Mouse (Mus musculus) bone marrow, adult 2 months (tissue): ENCODE results near the gene Masp1. TPM values are rescaled to one million over a fixed set of nuclear protein-coding genes. Genes with fewer than 3 reads are reported as not detected.

ENCODE experiments used
- H3K27ac ChIP-seq: fragments of 200-500 bp; 2 replicates; pipeline ENCODE4 v1.5.1; 2012; ENCODE audit warnings: low read depth, mild to moderate bottlenecking, control low read depth, inconsistent platforms, low read length; ENCODE audit not compliant: control insufficient read depth, poor library complexity, insufficient read depth
- H3K4me1 ChIP-seq: fragments of 200-500 bp; 2 replicates; pipeline ENCODE4 v1.6.1; 2011; ENCODE audit warnings: low read length; ENCODE audit not compliant: control insufficient read depth, insufficient read depth
- H3K4me3 ChIP-seq: fragments of 200-500 bp; replicated peaks from 2 replicates; pipeline ENCODE3; 2011; ENCODE audit warnings: mild to moderate bottlenecking, low read depth, low read length, control low read depth; ENCODE audit not compliant: control insufficient read depth
- CTCF ChIP-seq: fragments of 200-500 bp; IDR thresholded peaks from 2 replicates; pipeline ENCODE4 v1.5.1; 2011; ENCODE audit warnings: low read length, control low read depth; ENCODE audit not compliant: control insufficient read depth, insufficient read depth
- POLR2A ChIP-seq: fragments of 200-500 bp; IDR thresholded peaks from 2 replicates; pipeline ENCODE4 v1.6.1; 2011; ENCODE audit warnings: low read depth, mild to moderate bottlenecking, control low read depth, low read length, borderline replicate concordance; ENCODE audit not compliant: control insufficient read depth
- WGBS: fragments of 180-500 bp; shearing (Covaris S2); methylation state at CpG from one replicate; pipeline ENCODE4 v1.1.7; 2018; 5-methylcytosine and 5-hydroxymethylcytosine counted together
- polyA plus RNA-seq: library from polyadenylated mRNA; stranded (reverse); fragments of >200 nt; gene quantifications from 2 replicates; pipeline ENCODE4 v1.2.4, GENCODE M21; 2011; ENCODE audit warnings: low replicate concordance; ENCODE audit not compliant: missing spikeins, insufficient read depth, insufficient read length

Gene Masp1
- polyA plus RNA-seq, 1 experiment: 0.87 TPM

DNA sequence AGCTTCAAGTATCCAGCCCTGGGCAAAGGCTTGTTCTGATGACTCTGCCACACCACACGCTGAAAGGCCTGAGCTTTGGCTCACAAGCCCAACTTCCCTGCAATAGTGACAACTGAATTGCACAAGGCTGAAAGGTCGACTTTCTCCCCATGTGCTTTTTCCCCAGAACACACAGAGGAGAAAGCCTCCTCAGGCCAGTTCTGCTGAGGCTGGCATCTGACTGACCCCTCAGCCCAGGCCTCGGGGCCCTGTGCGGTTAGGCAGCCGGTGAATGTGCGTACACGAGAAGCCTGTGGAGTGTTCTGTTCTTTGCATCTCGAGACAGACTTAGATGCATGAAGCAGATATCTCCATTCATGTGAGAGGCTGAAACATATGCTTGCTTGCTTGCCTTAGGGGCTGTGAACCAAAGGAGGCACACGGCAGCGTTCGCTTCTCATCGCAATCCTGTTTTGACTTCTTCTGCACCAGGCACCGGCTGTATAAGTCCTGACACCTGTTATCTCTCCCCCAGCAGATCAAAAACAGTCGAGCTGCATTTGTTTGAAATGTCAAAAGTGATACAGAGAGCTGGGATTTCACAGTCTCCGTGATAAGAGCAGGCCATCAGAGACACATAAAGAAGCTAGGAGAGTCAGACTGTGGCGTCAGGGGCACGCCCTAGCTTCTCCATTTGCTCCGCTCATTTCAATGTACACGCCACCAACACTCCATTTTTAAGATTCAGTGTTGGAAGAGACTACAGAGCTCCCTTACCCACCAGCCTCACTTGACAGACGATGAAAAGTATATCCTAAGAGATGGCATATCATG, 2.7 kb downstream of the Masp1 start:
- Histone ChIP-seq H3K4me1 (no peaks in the 10 kb centered on the region), H3K27ac (no peak overlapping the region), H3K4me3 (no peak overlapping the region)
- WGBS: 80% methylated on average over 20 of the region's 20 CpGs
- TF ChIP-seq POLR2A (no peak), CTCF (no peak)

DNA sequence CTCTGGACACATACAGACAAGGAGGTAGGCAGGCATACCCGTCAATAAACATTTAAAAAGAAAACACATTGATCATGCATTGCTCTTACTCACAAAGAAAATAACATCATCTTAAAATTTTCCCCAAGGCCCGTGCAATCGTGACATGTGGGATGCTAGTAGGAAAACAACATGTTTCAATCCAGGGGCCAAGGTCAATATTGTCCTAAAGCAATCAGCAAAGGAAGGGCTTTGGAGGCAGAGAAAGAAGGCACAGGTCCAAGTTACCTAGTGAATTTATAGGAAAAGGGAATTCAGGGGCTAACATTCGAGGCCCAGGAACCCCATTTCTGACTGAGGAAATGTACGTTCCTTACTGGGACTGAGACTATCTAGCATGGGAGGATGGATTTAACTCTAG, 3.4 kb downstream of the Masp1 start:
- H3K27ac ChIP-seq: no peak overlapping the region
- no peak overlapping the region for H3K4me3 ChIP-seq
- no peaks in the 10 kb centered on the region for H3K4me1 ChIP-seq
- WGBS: 79% methylated on average over 5 of the region's 5 CpGs
- no peak for TF ChIP-seq POLR2A
- TF ChIP-seq CTCF: no peak

DNA sequence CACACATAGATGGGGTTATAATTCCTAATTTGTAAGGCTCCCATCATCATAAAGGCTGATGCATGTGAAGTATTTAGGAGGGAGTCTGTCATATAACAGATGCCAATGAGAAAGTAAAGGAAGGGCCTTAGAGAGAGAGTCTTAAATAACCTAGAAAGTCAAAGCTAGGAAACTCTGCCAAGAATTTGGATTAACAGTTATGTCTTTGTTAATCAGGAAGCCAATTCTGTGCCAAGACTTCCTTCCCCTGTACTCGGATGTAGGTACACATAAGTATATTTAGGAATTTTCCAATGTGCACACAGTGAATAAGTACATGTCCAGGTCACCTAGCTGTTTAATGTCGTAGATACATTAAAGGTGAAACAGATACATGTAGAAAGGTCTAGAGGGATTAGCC, 4.0 kb downstream of the Masp1 start:
- Histone ChIP-seq H3K4me1 (no peaks in the 10 kb centered on the region), H3K27ac (no peak overlapping the region), H3K4me3 (no peak overlapping the region)
- TF ChIP-seq CTCF (no peak), POLR2A (no peak)
- WGBS: 46% methylated on average over 2 of the region's 2 CpGs

DNA sequence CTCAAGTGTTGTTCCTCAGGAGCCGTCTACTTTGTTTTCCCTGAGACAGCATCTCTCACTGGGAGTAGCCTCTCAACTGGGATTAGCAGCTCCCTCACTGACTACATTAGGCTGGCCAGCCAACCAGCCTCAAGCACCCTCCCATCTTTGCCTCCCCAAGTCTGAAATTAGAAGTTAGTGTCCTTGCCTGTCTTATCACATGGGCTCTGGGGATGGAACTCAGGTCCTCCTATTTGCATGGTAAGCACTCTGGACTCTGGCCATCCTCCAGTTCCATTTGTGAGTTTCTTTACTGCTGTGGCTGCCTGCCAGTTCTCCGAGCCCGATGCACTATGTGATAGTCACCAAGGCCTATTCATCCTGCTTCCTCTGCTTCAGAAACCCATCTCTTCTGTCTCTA, 4.8 kb downstream of the Masp1 start:
- 73% methylated on average over 3 of the region's 3 CpGs for WGBS
- H3K4me1 ChIP-seq: no peaks in the 10 kb centered on the region
- no peak overlapping the region for H3K4me3 ChIP-seq
- no peak overlapping the region for H3K27ac ChIP-seq
- TF ChIP-seq CTCF (no peak), POLR2A (no peak)

DNA sequence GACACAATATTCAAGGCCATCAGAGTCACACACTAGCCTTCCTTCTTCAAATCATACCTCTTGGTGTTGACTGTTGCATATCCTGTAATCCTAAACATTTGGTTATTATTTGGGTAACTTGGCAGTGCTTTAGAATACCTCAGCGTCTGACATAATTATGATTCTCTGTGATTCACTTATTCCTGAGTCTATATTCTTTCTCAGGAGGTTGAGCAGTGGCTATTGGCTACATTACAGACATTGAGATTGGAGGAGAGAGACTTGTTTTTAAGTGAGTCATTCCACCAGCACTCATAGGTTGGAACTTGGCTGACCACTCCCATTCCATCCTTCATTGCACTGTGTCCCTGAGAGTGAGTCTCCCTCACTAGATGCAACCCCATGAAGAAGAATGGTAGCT, 7.2 kb downstream of the Masp1 start:
- Histone ChIP-seq H3K4me1 (no peaks in the 10 kb centered on the region), H3K27ac (no peak overlapping the region), H3K4me3 (no peak overlapping the region)
- WGBS: 79% methylated on average over 1 of the region's 1 CpGs
- TF ChIP-seq POLR2A (no peak), CTCF (no peak)

DNA sequence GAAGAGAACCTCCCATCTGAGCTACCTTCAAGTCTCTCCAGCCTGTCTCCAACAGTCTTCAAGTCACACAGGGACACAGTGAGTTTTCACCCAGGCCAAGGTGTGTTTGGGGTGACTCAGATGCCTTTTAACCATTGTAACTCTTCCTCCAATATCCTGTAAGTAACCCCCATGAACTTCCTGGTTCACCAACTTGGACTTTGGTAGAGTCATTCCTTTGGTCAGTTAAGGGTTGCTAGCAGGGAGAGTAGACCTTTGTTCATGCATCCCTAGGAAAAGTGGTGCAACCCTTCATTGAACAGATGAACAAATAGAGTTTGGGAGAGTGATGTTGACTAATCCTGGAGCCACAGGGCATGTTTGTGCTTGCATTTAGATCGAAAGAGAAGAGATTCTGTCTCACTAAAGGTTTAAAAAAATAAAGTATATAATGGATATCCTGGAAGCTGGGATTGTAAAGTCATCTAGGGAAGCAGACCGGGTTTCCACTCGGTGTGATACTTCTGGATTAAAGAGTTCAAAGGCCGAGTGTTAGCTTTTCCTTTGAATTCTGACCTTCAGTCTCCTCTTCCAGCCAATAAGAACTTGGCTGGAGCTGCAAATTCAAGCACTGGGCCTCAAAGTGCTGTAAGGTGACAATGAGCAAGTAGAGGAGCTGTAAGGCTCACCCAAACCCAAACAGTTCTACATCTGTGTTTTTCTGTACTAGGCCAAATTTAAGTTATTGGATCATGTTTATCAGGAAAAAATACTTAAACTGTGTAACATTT, 9.3 kb downstream of the Masp1 start:
- TF ChIP-seq CTCF (no peak), POLR2A (no peak)
- no peaks in the 10 kb centered on the region for H3K4me1 ChIP-seq
- H3K4me3 ChIP-seq: no peak overlapping the region
- H3K27ac ChIP-seq: no peak overlapping the region
- 76% methylated on average over 4 of the region's 4 CpGs for WGBS

DNA sequence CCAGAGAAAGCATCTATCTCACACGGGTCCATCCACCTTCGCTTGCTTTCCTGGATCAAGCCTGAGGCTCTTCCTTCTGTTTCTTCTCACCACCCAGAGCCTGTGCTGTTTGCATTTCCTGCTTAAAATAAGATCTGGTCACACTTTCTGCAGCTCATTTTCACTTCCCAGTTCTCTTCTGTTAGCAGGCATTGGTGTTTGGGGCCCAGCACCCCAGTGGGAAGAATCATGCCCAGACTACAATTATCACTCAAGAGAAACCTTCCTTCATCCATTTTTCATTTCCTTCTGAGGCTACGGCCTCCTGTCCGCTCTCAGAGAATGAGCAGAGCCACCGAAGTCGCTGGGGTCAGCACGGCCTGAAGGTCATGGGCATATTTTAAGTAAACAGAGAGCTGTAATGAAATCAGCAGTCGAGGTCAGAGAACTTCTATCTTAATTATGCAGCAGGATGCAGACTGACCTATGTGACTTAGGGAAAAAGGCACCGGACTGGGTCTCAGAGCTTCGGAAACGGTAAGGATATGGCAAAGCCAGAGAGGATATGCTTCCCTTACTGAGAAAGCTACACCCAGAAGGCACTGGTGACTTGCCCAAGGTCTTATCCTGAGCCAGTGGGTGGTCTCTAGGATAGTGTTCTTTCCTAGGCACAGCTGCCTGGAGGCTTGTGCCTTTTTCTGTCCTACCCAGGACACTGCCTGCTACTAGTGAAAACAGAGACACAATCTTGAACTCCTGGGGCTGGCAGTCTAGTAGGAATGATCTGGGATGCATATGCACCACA, 14.5 kb downstream of the Masp1 start:
- WGBS: 54% methylated on average over 11 of the region's 11 CpGs
- Histone ChIP-seq H3K27ac (no peak overlapping the region), H3K4me1 (no peaks in the 10 kb centered on the region), H3K4me3 (no peak overlapping the region)
- no peak for TF ChIP-seq CTCF
- TF ChIP-seq POLR2A: no peak

DNA sequence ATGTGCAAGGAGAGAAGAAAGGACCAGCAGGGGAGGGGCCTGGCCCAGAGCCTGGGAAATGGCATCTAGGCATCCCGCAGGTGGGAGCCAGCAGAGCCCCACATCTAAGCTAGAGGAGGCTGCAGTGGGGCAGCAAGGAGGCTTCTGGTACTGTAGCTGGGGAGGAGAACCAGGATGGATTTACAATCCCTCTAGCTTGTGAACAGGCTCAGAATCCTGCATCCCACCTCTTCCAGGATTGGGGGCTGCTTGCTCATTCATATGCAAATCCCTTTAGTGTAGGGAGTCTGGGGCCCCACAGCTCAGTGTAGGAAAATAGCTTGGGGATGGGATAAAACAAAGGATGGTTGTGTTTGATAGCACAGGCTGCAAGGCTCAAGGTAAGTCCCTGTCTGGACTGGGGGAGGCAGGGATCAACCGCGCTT, 16.3 kb downstream of the Masp1 start:
- Histone ChIP-seq H3K4me3 (no peak overlapping the region), H3K4me1 (no peaks in the 10 kb centered on the region), H3K27ac (no peak overlapping the region)
- 84% methylated on average over 3 of the region's 3 CpGs for WGBS
- TF ChIP-seq CTCF (no peak), POLR2A (no peak)
